Comparison of ENCODE assay signal across 18 mouse cellular contexts in genomic region chr8:48728833-48729690, GRCm38 (mm10).
"Had no signal": no experiment of that assay in that cellular context is flagged by ENCODE, and none has a peak within 500 bp of the region (broad histone marks: within the 10 kb centered on the region; RNA-seq: fewer than 3 reads in every experiment).

No protein-coding gene starts in this region.

- H3K9ac ChIP-seq: lung, embryonic 15.5 days; midbrain, embryonic 13.5 days; midbrain, embryonic 15.5 days; neural tube, embryonic 12.5 days had no signal

- H3K27ac ChIP-seq: lung, embryonic 15.5 days; macrophage; midbrain, embryonic 13.5 days; midbrain, embryonic 15.5 days; neural tube, embryonic 12.5 days had no signal

- H3K9me3 ChIP-seq: lung, embryonic 15.5 days; midbrain, embryonic 13.5 days; midbrain, embryonic 15.5 days; neural tube, embryonic 12.5 days had no signal

- H3K27me3 ChIP-seq: megakaryocyte, embryonic 14.5 days; midbrain, embryonic 13.5 days; midbrain, embryonic 15.5 days; neural tube, embryonic 12.5 days had no signal

- H3K4me2 ChIP-seq: lung, embryonic 15.5 days; midbrain, embryonic 11.5 days; midbrain, embryonic 13.5 days; midbrain, embryonic 15.5 days; neural tube, embryonic 12.5 days had no signal

- H3K4me1 ChIP-seq: lung, embryonic 15.5 days; megakaryocyte, embryonic 14.5 days; midbrain, embryonic 13.5 days; midbrain, embryonic 15.5 days; neural tube, embryonic 12.5 days had no signal

- H3K4me3 ChIP-seq: lung, embryonic 15.5 days; megakaryocyte, embryonic 14.5 days; midbrain, embryonic 13.5 days; midbrain, embryonic 15.5 days; neural tube, embryonic 12.5 days had no signal

- DNase-seq: lung, adult 2 months; lung, postnatal 14 days; lung, postnatal 36 days; right cerebral cortex, adult 18-20 months; right cerebral cortex, postnatal 25 days; right cerebral cortex, postnatal 4 days; spleen, adult 18-20 months; thymus, adult 18-20 months; thymus, postnatal 25 days; thymus, postnatal 4 days had no signal

- H3K36me3 ChIP-seq: lung, embryonic 15.5 days; midbrain, embryonic 13.5 days; midbrain, embryonic 15.5 days; neural tube, embryonic 12.5 days had no signal

- ATAC-seq: lung, postnatal 0 days; midbrain, embryonic 13.5 days; midbrain, embryonic 15.5 days had no signal
